Mouse (Mus musculus) heart, adult 2 months (tissue): ENCODE measurements around the gene Kcnn4.

ENCODE experiments used
- CTCF ChIP-seq: fragments of 200-600 bp; IDR thresholded peaks from 2 replicates; pipeline ENCODE4 v1.8.1; 2022; ENCODE audit warnings: antibody characterized with exemption, mild to moderate bottlenecking, moderate library complexity
- EP300 ChIP-seq: fragments of 200-500 bp; IDR thresholded peaks from 2 replicates; pipeline ENCODE4 v1.6.1; 2011; ENCODE audit warnings: low read depth, low read length, control low read depth; ENCODE audit not compliant: insufficient read depth
- POLR2A ChIP-seq: fragments of 200-500 bp; IDR thresholded peaks from 2 replicates; pipeline ENCODE4 v1.6.1; 2011; ENCODE audit warnings: mild to moderate bottlenecking, low read depth, low read length, control low read depth; ENCODE audit not compliant: insufficient read depth

GRCm38 (mm10) chr7:24384827-24385226 is 14.8 kb downstream of the Kcnn4 start:
- TF ChIP-seq CTCF (no peak; the same call in 1 of the 2 replicates), POLR2A (no peak), EP300 (0 out of 2 replicates have a peak, but pooled peaks have one; percentile 18)
